Mouse (Mus musculus) ES-Bruce4 (cell line): ENCODE results near the gene Pcnt.

ENCODE experiments used
- CTCF ChIP-seq: IDR thresholded peaks from one replicate; pipeline ENCODE4 v1.8.1; 2011; ENCODE audit warnings: low read depth, low read length
- POLR2A ChIP-seq: IDR thresholded peaks from one replicate; pipeline ENCODE4 v1.8.1; 2011; ENCODE audit warnings: low read length; ENCODE audit not compliant: insufficient read depth

DNA sequence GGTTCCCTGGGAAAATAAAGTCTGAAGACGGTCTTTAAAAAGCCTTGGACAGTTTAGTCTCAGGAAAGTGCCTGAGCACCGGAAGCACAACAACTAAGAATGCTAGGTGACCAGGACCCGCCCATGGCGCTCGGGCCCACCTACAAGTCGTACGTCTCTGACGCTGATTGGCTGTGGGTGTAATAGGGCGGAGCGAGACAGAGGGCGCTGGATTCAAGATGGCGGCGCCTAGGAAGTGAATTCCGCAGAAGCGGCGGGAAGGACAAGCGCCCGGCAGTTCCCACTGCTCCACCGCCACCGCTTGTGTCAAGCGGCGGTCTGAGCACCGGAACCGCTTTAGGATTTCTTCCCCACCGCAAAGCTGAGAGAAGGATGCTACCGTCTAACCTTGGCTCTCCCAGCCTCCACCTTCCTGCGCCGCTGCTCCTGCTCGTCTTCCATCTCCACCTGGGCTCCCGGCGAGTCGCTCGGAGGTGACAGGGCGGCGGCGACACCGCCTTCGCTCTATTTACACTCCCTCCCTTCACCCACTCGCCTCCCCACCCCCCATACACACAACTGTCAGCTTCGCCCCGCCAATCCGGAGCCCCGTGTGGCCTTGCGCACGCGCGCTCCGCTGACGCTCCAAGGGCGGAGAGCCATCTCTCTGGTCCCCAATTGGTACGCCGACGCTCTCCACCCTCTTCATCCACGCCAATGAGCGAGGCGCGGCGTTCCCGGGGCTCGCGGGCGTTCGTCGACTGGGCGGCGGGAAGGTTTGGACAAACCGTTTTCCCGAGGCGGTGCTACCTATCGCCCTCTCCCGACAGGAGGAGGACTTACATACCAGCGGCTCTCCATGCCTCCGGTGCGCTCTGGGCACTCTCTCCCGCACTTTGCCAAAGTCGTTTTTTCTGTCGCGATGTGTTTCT is at the start of gene Pcnt:
- TF ChIP-seq CTCF (peak; percentile 54), POLR2A (peak; percentile 54)
